In genomic region chr16:30441409-30441808, GRCm38 (mm10) we compare ENCODE assay signal across 23 mouse cellular contexts. TPM values are rescaled to one million over a fixed set of nuclear protein-coding genes. Genes with fewer than 3 reads are reported as not detected.
A peak's percentile ranks its signal among the peaks of the same experiment; 100 is the strongest.
DNase-seq lines count a peak whose midpoint lies in the region.
"Had no signal": no experiment of that assay in that cellular context is flagged by ENCODE, and none has a peak within 500 bp of the region (broad histone marks: within the 10 kb centered on the region; RNA-seq: fewer than 3 reads in every experiment).

No protein-coding gene starts in this region.

- H3K27me3 ChIP-seq in midbrain, embryonic 10.5 days (ENCODE audit: low read depth, poor library complexity, severe bottlenecking): no peaks in the 10 kb centered on the region
- H3K27me3 ChIP-seq: heart, embryonic 13.5 days; midbrain, embryonic 12.5 days; neural tube, embryonic 15.5 days; stomach, embryonic 15.5 days had no signal

- H3K36me3 ChIP-seq in midbrain, embryonic 10.5 days: no peaks in the 10 kb centered on the region
- H3K36me3 ChIP-seq: forebrain, embryonic 10.5 days; heart, embryonic 13.5 days; midbrain, embryonic 12.5 days; neural tube, embryonic 15.5 days; stomach, embryonic 15.5 days had no signal

- H3K9me3 ChIP-seq in midbrain, embryonic 10.5 days (replicated peaks): no peaks in the 10 kb centered on the region
- H3K9me3 ChIP-seq: forebrain, embryonic 10.5 days; heart, embryonic 13.5 days; midbrain, embryonic 12.5 days; neural tube, embryonic 15.5 days; stomach, embryonic 15.5 days had no signal

- peak; percentile 19 for DNase-seq in kidney, adult 18-20 months
- no peak for DNase-seq in kidney, postnatal 4 days
- DNase-seq in NIH3T3 (ENCODE audit: low read depth): peak; percentile 22
- peak; percentile 92 for DNase-seq in kidney, adult 9 months
- DNase-seq in kidney, postnatal 36 days: peak; percentile 56 to 85
- DNase-seq in midbrain, embryonic 10.5 days (ENCODE audit: low spot score): no peak
- DNase-seq in right cerebral cortex, postnatal 10 days (ENCODE audit: low spot score in 2 of 2): no peak
- DNase-seq: adrenal gland, postnatal 36 days; cerebellum, adult 11 months; cerebellum, postnatal 10 days; gastrocnemius, postnatal 14 days; heart, adult 18-20 months; heart, postnatal 14 days; layer of hippocampus, postnatal 36 days; lung, adult 2 months; lung, postnatal 14 days; right cerebral cortex, adult 18-20 months; thymus, postnatal 36 days had no signal

- WGBS in midbrain, embryonic 10.5 days: 89% methylated on average over 4 of the region's 4 CpGs

- no peak overlapping the region for H3K4me3 ChIP-seq in midbrain, embryonic 10.5 days
- H3K4me3 ChIP-seq: forebrain, embryonic 10.5 days; heart, embryonic 13.5 days; midbrain, embryonic 12.5 days; neural tube, embryonic 15.5 days; stomach, embryonic 15.5 days had no signal

- 0 out of 2 replicates have a peak, but pooled peaks cover 3% of the 10 kb centered on the region for H3K4me1 ChIP-seq in midbrain, embryonic 10.5 days
- H3K4me1 ChIP-seq: midbrain, embryonic 12.5 days; neural tube, embryonic 15.5 days; stomach, embryonic 15.5 days had no signal

- no peak overlapping the region for H3K27ac ChIP-seq in midbrain, embryonic 10.5 days (replicated peaks)
- H3K27ac ChIP-seq: forebrain, embryonic 10.5 days; heart, embryonic 13.5 days; midbrain, embryonic 12.5 days; neural tube, embryonic 15.5 days; stomach, embryonic 15.5 days had no signal

RNA-seq across cellular contexts. Expression of gene Atp13a3, which starts 35.6 kb away (rescaled TPM):
- 7.1 and 7.8 TPM in 2 replicates for polyA plus RNA-seq in midbrain, embryonic 10.5 days (2016; fragmentation: Nextera tagmentation; extraction: Ambion mirVana)

Comparison
In these comparisons a context has a peak if more than half of its experiments do, and no peak if none do; other contexts are left out.
1. DNase-seq: peak in kidney, adult 18-20 months (single experiment), NIH3T3 (single experiment), kidney, adult 9 months (single experiment) and kidney, postnatal 36 days (2 of 2); none in kidney, postnatal 4 days (0 of 2), midbrain, embryonic 10.5 days (single experiment) and right cerebral cortex, postnatal 10 days (0 of 2).